Mouse (Mus musculus): ENCODE measurements around the gene Morf4l2. TPM values are rescaled to one million over a fixed set of nuclear protein-coding genes. Genes with fewer than 3 reads are reported as not detected.
A peak's percentile ranks its signal among the peaks of the same experiment; 100 is the strongest.
"Not testable (repeated sequence)": the region's sequence is repeated elsewhere in the genome, so short reads cannot be mapped to it uniquely, and the experiment has no call there.

The Morf4l2 gene
- polyA plus RNA-seq, 1 experiment from 2014 or later = 274 TPM

- no peak for DNase-seq (ENCODE audit: low read depth, low spot score)
- ATAC-seq = no peak
- in situ Hi-C loops (cut with MboI; ENCODE audit: low pct_unique_long_range_greater_than_20kb) = no loop called here
- POLR2A ChIA-PET = no interaction called here
- CTCF ChIA-PET = no interaction called here
- no peak for TF ChIP-seq CTCF (IDR thresholded peaks at IDR 0.05)
- H3K27me3 ChIP-seq = peaks cover 16% of the 10 kb centered on the region
These were observed 1.2 kb downstream of the Morf4l2 start for GRCm38 (mm10) chrX:136742241-136742640.

GRCm38 (mm10) chrX:136741651-136742201 lies 1.8 kb downstream of the Morf4l2 start:
- H3K27me3 ChIP-seq = peaks cover 16% of the 10 kb centered on the region
- peak; percentile 36 for ATAC-seq
- ChIA-PET CTCF (no interaction called here), POLR2A (interaction anchor here (0.6 kb wide), 1 partner anchor 9 kb away, joined by 4 read pairs; no protein-coding TSS in a partner anchor)
- no peak for DNase-seq (ENCODE audit: low read depth, low spot score)
- in situ Hi-C loops (cut with MboI; ENCODE audit: low pct_unique_long_range_greater_than_20kb) = no loop called here
- TF ChIP-seq CTCF (IDR thresholded peaks at IDR 0.05) = no peak

- TF ChIP-seq CTCF (IDR thresholded peaks at IDR 0.05) = no peak
- peak; percentile 81 for DNase-seq (ENCODE audit: low read depth, low spot score)
- in situ Hi-C loops (cut with MboI; ENCODE audit: low pct_unique_long_range_greater_than_20kb) = no loop called here
- POLR2A ChIA-PET = interaction anchor here (0.5 to 0.6 kb wide), 2 partner anchors 8 to 272 kb away, joined by 3 to 4 read pairs; no protein-coding TSS in a partner anchor
- CTCF ChIA-PET = no interaction called here
- ATAC-seq = peak; percentile 97
- H3K27me3 ChIP-seq = peaks cover 14% of the 10 kb centered on the region
These were observed 2.5 kb downstream of the Morf4l2 start for GRCm38 (mm10) chrX:136740791-136741650.

GRCm38 (mm10) chrX:136740087-136740790 lies 3.3 kb downstream of the Morf4l2 start:
- DNase-seq (ENCODE audit: low read depth, low spot score) = no peak

GRCm38 (mm10) chrX:136732016-136732415 lies 11.5 kb downstream of the Morf4l2 start:
- in situ Hi-C loops (cut with MboI; ENCODE audit: low pct_unique_long_range_greater_than_20kb) = no loop called here
- DNase-seq (ENCODE audit: low read depth, low spot score) = no peak
- peaks cover 9% of the 10 kb centered on the region for H3K27me3 ChIP-seq
- no peak for ATAC-seq
- TF ChIP-seq CTCF (IDR thresholded peaks at IDR 0.05) = no peak
- POLR2A ChIA-PET = no interaction called here
- CTCF ChIA-PET = interaction anchor here (1.3 kb wide), 2 partner anchors 16 to 18 kb away, joined by 3 read pairs; no protein-coding TSS in a partner anchor

More at GRCm38 (mm10) chrX:136740087-136740790, 3.3 kb downstream of the Morf4l2 start:
- ChIA-PET POLR2A (no interaction called here), CTCF (interaction anchor here (0.8 kb wide), 1 partner anchor 33 kb away, joined by 3 read pairs; no protein-coding TSS in a partner anchor)
- no peak for ATAC-seq
- no peak for TF ChIP-seq CTCF (IDR thresholded peaks at IDR 0.05)
- H3K27me3 ChIP-seq = peaks cover 17% of the 10 kb centered on the region
- in situ Hi-C loops (cut with MboI; ENCODE audit: low pct_unique_long_range_greater_than_20kb) = no loop called here

GRCm38 (mm10) chrX:136714742-136715474 lies 28.6 kb downstream of the Morf4l2 start:
- in situ Hi-C loops (cut with MboI; ENCODE audit: low pct_unique_long_range_greater_than_20kb) = loop anchor here (5.0 kb wide), 1 partner anchor 53 kb away; no protein-coding TSS in a partner anchor
- H3K27me3 ChIP-seq = peaks cover 26% of the 10 kb centered on the region
- ATAC-seq (peak; percentile 82), DNase-seq (ENCODE audit: low read depth, low spot score) (peak; percentile 25)
- CTCF ChIA-PET = not testable (repeated sequence)
- POLR2A ChIA-PET = interaction anchor here (1.1 kb wide), 1 partner anchor 15 kb away, joined by 3 read pairs; no protein-coding TSS in a partner anchor

- ChIA-PET CTCF (no interaction called here), POLR2A (no interaction called here)
- in situ Hi-C loops (cut with MboI; ENCODE audit: low pct_unique_long_range_greater_than_20kb) = no loop called here
- DNase-seq (ENCODE audit: low read depth, low spot score) (no peak), ATAC-seq (no peak)
- peaks cover 37% of the 10 kb centered on the region for H3K27me3 ChIP-seq
- TF ChIP-seq CTCF (IDR thresholded peaks at IDR 0.05) = no peak
These were observed 34.7 kb downstream of the Morf4l2 start for GRCm38 (mm10) chrX:136708782-136709181.

- peaks cover 37% of the 10 kb centered on the region for H3K27me3 ChIP-seq
- ChIA-PET CTCF (no interaction called here), POLR2A (no interaction called here)
- in situ Hi-C loops (cut with MboI; ENCODE audit: low pct_unique_long_range_greater_than_20kb) = no loop called here
- DNase-seq (ENCODE audit: low read depth, low spot score) = no peak
- no peak for TF ChIP-seq CTCF (IDR thresholded peaks at IDR 0.05)
- ATAC-seq = no peak
These were observed 35.3 kb downstream of the Morf4l2 start for GRCm38 (mm10) chrX:136708168-136708681.

GRCm38 (mm10) chrX:136707446-136708167 lies 35.9 kb downstream of the Morf4l2 start, which contains the start of gene Tceal1:
Gene Tceal1, plus strand, starts transcription at chrX:136707982.
- in situ Hi-C loops (cut with MboI; ENCODE audit: low pct_unique_long_range_greater_than_20kb) = no loop called here
- ChIA-PET CTCF (no interaction called here), POLR2A (no interaction called here)
- ATAC-seq (no peak), DNase-seq (ENCODE audit: low read depth, low spot score) (no peak)
- peaks cover 37% of the 10 kb centered on the region for H3K27me3 ChIP-seq
- TF ChIP-seq CTCF (IDR thresholded peaks at IDR 0.05) = no peak
